Mouse (Mus musculus): ENCODE data around the gene Kcnj15. TPM values are rescaled to one million over a fixed set of nuclear protein-coding genes. Genes with fewer than 3 reads are reported as not detected.
A peak's percentile ranks its signal among the peaks of the same experiment; 100 is the strongest.

Gene Kcnj15
- polyA plus RNA-seq, 1 experiment = 0.14 TPM

DNA sequence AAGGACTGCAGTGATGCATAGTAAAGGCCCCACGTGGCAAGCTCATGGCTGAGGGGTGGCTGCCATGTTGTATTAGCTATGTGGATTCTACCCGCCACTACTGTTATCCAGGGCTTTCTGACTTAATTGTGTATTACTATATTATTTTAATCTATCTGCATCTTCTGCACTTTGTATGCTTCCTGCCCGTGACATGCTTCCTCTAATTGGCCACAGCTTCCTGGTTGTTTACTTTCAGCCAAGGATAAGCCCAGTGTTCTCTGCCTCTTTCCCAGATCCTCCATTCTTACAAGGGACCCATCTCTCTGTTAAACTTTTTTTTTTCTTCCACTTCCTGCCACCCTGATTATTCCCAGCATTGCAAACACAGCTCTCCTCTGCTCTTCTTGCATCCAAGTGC is 32.0 kb downstream of the Kcnj15 start:
- no peak for DNase-seq (ENCODE audit: extremely low spot score in 1 of 2, low spot score in 1 of 2)

- DNase-seq (ENCODE audit: extremely low spot score in 1 of 2, low spot score in 1 of 2) = no peak
Observed at GRCm38 (mm10) chr16:95291450-95292101, 34.2 kb downstream of the Kcnj15 start.

DNA sequence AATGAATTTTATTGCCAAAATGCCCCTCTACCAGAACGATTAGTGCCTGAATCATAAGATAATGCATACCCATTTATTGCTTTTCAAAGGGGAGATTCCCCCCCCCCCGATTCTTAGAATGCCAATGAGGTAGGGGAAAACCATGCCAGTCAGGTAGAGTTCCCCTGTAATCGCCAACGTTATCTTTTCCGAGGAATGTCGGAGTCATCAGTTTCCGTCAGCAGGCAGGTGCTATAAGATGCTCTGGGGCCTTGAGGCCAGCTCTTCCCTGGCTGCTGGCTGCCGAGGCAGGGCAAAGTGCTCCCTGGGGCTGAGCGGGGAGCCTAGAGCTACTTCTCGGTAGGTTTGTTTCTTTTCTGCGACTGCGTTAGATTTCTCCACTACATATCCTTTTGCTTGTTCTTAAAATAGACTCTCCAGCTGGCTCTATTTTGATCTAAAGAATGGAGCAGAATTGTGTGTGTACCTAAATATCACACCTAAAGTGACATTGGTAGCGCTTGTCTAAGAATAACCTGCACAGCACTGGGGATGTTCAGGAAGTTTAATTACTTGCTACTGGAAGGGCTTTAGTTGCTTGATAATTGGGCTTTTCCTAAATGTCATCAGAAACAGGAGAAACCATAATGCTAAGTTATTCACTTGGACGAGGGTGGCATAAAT is 35.6 kb downstream of the Kcnj15 start:
- peak; percentile 6 to 43 for DNase-seq (ENCODE audit: extremely low spot score in 1 of 2, low spot score in 1 of 2)

DNA sequence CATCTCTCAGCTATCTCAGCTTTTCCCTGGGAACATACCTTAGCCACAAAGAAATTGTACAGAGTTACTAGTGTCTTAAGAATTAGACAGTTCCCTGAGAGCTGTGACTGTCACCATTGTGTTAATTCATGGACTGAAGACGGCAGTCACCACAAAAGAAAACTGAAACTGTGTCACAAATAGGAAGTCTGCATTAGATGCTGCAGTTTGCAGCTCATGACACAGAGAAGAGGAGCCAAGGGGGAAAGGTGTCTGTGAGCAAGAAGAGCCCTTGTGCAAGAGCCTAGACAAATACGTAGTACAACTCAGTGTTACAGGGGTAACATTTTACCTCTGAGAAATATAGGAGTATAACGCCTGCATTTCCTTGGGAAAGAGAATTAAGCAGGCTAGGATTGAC is 40.3 kb downstream of the Kcnj15 start:
- DNase-seq (ENCODE audit: extremely low spot score in 1 of 2, low spot score in 1 of 2) = no peak

GRCm38 (mm10) chr16:95301667-95302066 is 44.3 kb downstream of the Kcnj15 start:
- no peak for DNase-seq (ENCODE audit: extremely low spot score in 1 of 2, low spot score in 1 of 2)

DNA sequence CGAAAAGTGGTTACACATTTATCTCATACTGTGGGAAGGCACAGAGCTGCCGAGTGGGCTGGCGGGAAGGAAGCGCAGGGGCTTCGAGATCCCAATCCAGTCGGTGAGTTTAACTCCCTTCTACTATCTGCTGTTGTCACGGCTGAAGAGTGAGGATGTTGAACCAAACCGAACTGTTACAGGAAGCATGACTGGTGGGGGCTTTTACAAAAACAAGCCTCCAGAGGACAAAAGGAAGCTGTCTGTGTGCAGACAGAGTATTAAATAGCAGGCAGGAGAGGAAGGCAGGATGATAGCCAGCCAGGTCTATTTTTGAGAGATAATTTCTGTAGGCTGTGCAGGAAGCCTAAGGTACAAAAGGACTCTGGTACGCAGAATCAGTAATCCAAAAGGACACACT is 46.3 kb downstream of the Kcnj15 start:
- DNase-seq (ENCODE audit: extremely low spot score in 1 of 2, low spot score in 1 of 2) = no peak

GRCm38 (mm10) chr16:95307823-95308360 is 50.5 kb downstream of the Kcnj15 start:
- DNase-seq (ENCODE audit: extremely low spot score in 1 of 2, low spot score in 1 of 2) = no peak

DNA sequence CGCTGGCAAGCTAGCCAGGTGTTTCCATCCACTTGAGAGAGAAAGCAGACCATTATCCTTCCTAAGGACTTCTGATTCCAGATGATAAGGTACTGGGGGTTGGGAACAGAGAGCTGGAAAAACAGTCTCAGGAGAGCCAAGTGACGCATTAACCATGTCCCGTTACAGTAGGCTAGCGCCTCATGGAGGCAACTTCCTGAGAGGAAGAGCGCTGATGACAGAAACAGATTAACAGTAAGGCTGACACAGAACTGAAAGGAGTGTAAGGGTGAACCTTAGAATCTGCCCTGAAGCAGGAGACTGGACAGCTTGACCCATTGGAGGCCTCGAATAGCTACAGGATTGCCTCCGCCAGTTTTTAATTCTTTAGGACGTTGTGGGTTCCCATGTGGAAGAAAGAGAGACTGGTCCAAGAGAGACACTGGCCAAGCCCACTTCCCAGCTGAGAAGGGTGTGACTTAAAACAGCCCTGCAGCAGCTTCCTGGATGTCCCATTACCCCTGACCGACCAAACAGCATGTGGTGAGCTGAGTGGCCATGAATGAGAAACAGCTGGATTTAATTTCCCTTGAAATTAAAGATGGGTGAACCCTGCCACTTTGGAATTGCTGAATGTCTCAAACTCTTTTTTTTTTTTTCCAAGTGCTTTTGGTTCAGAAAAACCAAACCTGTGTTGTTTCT is 64.7 kb downstream of the Kcnj15 start:
- DNase-seq (ENCODE audit: extremely low spot score in 1 of 2, low spot score in 1 of 2) = no peak

- no peak for DNase-seq (ENCODE audit: extremely low spot score in 1 of 2, low spot score in 1 of 2)
Observed at GRCm38 (mm10) chr16:95332159-95332558, 74.8 kb downstream of the Kcnj15 start.

GRCm38 (mm10) chr16:95340885-95341791 is 83.8 kb downstream of the Kcnj15 start:
- DNase-seq (ENCODE audit: extremely low spot score in 1 of 2, low spot score in 1 of 2) = peak; percentile 68 to 92

GRCm38 (mm10) chr16:95342030-95342429 is 84.7 kb downstream of the Kcnj15 start:
- peak in 1 of 2 experiments; percentile 7 for DNase-seq (ENCODE audit: extremely low spot score in 1 of 2, low spot score in 1 of 2)

DNA sequence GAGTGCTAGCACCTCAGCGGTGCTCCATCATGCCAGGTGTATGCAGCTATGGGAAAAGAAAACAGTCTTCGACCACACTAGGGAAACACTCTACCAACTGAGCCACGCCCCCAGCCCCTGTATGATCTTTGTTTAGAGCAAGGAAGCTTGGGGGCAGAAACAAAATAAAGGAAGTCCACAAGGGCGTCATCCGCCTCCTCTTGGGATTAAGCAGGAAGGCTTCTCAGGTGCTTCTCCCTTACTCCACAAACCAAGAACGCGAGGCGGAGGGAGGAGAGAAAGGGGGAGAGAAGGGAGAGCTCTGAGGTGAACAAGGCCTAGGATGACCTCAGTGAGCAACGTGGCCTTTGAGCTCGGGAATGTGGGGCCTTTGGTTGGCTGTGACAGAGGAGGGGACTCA is 87.6 kb downstream of the Kcnj15 start:
- DNase-seq (ENCODE audit: extremely low spot score in 1 of 2, low spot score in 1 of 2) = no peak

GRCm38 (mm10) chr16:95345882-95346281 is 88.5 kb downstream of the Kcnj15 start:
- DNase-seq (ENCODE audit: extremely low spot score in 1 of 2, low spot score in 1 of 2) = peak; percentile 33 to 88

GRCm38 (mm10) chr16:95347202-95347601 is 89.8 kb downstream of the Kcnj15 start:
- no peak for DNase-seq (ENCODE audit: extremely low spot score in 1 of 2, low spot score in 1 of 2)

- no peak for DNase-seq (ENCODE audit: extremely low spot score in 1 of 2, low spot score in 1 of 2)
Observed at GRCm38 (mm10) chr16:95348555-95348954, 91.2 kb downstream of the Kcnj15 start.

DNA sequence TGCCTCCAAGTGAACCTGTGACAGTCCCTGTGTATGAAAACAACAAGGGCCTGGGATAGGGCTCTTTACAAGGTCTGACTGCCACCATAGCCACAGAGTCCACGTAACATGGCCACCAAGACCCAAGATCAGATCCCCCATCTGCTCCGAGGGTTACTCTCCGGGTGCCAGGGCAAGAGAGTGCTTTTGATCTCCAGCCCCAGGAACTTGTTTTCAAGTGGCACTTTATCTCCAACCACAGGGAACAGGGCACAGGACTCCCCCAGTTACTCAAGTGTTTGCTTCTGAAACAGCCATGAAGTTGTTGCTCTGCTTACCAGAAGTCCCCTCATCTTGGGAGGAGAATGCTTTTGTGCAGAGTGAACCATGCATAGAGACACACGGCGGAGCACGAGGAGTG is 92.0 kb downstream of the Kcnj15 start:
- DNase-seq (ENCODE audit: extremely low spot score in 1 of 2, low spot score in 1 of 2) = no peak

DNA sequence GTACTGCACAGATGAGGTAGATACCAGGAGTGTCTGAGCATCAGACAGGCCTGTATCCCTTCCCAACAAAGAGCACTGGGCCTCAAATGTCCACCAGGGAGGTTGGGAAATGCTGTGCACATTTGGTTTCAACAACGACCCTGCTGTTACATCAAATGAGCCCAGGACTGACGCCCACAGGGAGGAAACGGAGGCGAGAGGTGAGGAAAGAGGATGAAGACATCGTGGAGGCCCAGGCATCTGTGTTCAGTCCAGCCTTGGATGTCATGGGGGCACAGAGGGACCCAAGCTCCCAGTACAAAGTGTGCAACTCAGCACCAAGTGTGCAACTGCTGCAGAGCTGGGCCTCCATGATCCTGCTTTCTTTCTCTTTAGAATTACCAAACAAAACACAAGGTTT is 92.4 kb downstream of the Kcnj15 start:
- no peak for DNase-seq (ENCODE audit: extremely low spot score in 1 of 2, low spot score in 1 of 2)
